ENCODE assay signal across 17 mouse cellular contexts in genomic region chr1:177591742-177592141, GRCm38 (mm10).
"Had no signal": no experiment of that assay in that cellular context is flagged by ENCODE, and none has a peak within 500 bp of the region (broad histone marks: within the 10 kb centered on the region; RNA-seq: fewer than 3 reads in every experiment).

No protein-coding gene starts in this region.

- H3K9me3 ChIP-seq: lung, embryonic 15.5 days; midbrain, embryonic 12.5 days; neural tube, embryonic 12.5 days; stomach, embryonic 15.5 days had no signal

- DNase-seq: liver, postnatal 0 days; lung, adult 2 months; lung, postnatal 14 days; midbrain, embryonic 14.5 days; right cerebral cortex, postnatal 14 days; thymus, adult 2 months; thymus, postnatal 25 days; thymus, postnatal 4 days had no signal

- H3K4me1 ChIP-seq: lung, embryonic 15.5 days; megakaryocyte, embryonic 14.5 days; midbrain, embryonic 12.5 days; neural tube, embryonic 12.5 days; stomach, embryonic 15.5 days had no signal

- H3K4me3 ChIP-seq: lung, embryonic 15.5 days; megakaryocyte, embryonic 14.5 days; midbrain, embryonic 12.5 days; neural tube, embryonic 12.5 days; stomach, embryonic 15.5 days had no signal

- H3K9ac ChIP-seq: liver, postnatal 0 days; lung, embryonic 15.5 days; midbrain, embryonic 12.5 days; neural tube, embryonic 12.5 days; stomach, embryonic 15.5 days had no signal

- H3K36me3 ChIP-seq: lung, embryonic 15.5 days; midbrain, embryonic 12.5 days; neural tube, embryonic 12.5 days; stomach, embryonic 15.5 days had no signal

- H3K27ac ChIP-seq: lung, embryonic 15.5 days; macrophage; midbrain, embryonic 12.5 days; neural tube, embryonic 12.5 days; stomach, embryonic 15.5 days; stomach, postnatal 0 days had no signal

- H3K27me3 ChIP-seq: lung, embryonic 15.5 days; megakaryocyte, embryonic 14.5 days; midbrain, embryonic 12.5 days; neural tube, embryonic 12.5 days; stomach, embryonic 15.5 days had no signal

- ATAC-seq: liver, postnatal 0 days; lung, postnatal 0 days; midbrain, embryonic 16.5 days had no signal
